Mouse (Mus musculus): ENCODE measurements around the gene Egfl8.

Gene Egfl8

GRCm38 (mm10) chr17:34596098-34596497 lies 19.7 kb downstream of the Egfl8 start:
- no peak for DNase-seq (ENCODE audit: low spot score)

- DNase-seq (ENCODE audit: low spot score) = no peak
These were observed 21.8 kb downstream of the Egfl8 start for GRCm38 (mm10) chr17:34593752-34594525.

DNA sequence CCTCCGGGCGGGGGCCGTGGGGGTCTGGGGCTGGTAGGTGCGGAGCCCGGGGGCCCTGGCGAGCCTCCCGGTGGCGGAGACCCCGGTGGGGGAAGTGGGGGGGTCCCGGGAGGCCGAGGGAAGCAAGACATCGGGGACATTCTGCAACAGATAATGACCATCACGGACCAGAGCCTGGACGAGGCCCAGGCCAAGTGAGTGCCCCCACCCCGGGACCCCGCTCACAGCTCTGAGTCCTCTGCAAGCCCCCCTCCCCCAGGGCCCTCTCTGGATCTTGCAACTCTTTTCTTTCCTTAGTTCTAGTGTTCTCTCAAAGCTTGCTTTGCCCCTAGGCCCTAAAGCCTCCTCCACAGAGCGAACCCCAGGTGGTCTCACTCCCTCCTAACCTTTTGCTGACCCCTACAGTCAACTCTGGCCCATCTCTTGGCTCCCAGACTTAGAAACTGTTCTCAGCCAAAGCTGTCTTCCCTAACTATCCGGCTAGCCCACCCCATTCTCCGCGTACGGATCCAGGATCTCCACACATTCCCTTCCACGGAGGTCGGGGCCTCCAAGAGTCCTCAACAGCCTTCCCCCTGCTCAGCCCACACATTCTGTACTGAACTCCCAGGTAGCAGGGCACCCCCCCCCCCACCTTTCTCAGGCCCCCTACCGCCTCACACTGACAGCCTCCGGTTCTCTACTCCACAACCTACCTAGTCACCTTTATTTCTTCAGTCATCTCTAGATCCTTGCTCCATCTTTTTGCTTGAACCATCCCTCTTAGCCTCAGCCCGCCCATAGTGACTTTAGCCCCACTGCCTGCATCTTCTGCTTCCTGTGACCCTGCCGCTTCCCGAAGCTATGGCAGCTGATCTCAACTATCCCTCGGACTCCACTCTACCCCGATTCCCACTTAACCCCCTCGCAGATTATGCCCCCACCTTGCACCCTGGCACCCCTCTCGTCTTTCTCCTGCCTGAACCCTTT lies 22.9 kb downstream of the Egfl8 start:
- DNase-seq (ENCODE audit: low spot score) = peak; percentile 47

- DNase-seq (ENCODE audit: low spot score) = peak; percentile 97
These were observed 23.8 kb downstream of the Egfl8 start for GRCm38 (mm10) chr17:34591994-34592375.

- DNase-seq (ENCODE audit: low spot score) = peak; percentile 43
These were observed 24.5 kb downstream of the Egfl8 start, which contains the start of gene Pbx2 for GRCm38 (mm10) chr17:34591029-34591993. TSS of gene Pbx2 (plus strand) at chr17:34591266.

DNA sequence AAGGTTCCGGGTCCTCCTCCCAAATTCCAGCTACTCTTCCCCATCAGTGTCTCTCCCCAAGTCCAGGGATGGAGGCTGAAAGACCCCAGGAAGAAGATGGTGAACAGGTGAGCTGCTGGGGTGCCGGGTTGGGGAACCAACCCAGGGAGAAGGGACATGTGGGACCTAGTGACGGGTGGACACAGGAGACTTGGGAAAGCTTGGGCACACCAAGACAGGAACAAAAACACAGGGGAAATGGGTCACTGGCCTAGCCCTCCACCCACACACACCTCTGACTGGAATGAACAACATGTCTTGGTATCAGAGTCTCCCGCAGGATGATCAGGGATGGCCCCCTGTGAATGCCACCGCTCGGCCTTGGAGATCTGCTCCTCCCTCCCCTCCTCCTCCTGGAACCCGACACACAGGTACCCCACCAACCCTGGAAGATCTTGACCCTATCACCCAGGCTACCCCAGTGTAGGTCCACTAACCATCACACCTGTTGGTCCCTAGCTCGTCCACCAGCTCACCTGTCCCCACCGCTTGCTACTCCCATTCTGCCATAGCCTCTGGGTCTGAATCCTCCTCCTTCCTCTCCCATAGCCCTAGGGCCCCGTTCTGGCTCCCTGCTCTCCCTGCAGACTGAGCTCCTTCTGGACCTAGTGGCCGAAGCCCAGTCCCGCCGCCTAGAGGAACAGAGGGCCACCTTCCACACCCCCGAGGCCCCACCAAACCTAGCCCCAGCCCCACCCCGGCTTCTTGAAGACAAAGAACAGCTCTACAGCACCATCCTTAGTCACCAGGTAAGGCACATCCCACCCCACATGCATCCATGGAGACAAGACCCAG lies 25.4 kb downstream of the Egfl8 start:
- no peak for DNase-seq (ENCODE audit: low spot score)

DNA sequence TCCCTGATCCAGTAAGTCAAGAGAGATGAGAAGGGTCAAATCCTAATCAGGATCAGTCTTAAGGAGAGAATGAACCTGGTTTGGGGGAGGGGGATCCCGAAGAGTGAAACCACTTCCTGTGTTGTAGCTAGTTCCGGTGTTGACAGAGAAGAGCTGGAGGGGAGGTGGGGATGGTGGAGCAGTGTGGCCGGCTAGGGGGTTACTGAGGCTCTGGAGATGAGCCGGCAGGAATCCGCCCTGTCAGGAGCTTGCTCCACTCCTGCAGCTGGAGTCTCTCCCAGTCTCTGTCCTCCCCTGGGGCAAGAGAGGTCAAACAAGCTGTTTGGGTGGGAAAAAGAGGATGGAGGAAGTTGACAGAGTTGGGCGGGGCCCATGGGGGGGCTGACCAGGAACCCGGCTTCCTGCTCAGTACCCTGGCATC lies 26.1 kb downstream of the Egfl8 start, which contains the start of gene Gpsm3:
TSS of gene Gpsm3 (plus strand) at position 126 of the 421 bp plus-strand sequence.
- DNase-seq (ENCODE audit: low spot score) = peak; percentile 51

- DNase-seq (ENCODE audit: low spot score) = no peak
These were observed 26.6 kb downstream of the Egfl8 start for GRCm38 (mm10) chr17:34589206-34589605.

GRCm38 (mm10) chr17:34588767-34589166 lies 27.0 kb downstream of the Egfl8 start:
- no peak for DNase-seq (ENCODE audit: low spot score)

DNA sequence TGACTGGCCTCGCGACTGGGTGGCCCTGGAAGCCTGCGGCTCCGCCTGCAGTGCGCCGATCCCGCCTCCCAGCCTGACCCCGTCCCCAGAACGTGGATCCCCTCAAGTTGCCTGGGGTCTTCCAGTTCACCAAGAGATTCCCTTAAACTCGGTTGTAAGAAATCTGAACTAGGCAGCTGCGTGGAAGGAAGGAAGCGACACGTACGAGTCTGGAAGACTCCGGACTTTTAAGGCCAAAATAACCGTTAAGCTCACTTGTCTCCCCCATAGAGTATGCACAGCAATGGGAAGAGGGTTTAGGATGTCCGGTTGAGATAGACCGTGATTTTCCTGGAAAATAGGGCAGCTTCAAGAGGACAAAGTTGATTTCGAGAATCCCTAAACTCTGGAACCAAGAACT lies 28.0 kb downstream of the Egfl8 start:
- DNase-seq (ENCODE audit: low spot score) = no peak

- peak; percentile 96 for DNase-seq (ENCODE audit: low spot score)
These were observed 28.4 kb downstream of the Egfl8 start for GRCm38 (mm10) chr17:34587423-34587811.

- DNase-seq (ENCODE audit: low spot score) = peak; percentile 95
These were observed 28.9 kb downstream of the Egfl8 start for GRCm38 (mm10) chr17:34586796-34587422.

DNA sequence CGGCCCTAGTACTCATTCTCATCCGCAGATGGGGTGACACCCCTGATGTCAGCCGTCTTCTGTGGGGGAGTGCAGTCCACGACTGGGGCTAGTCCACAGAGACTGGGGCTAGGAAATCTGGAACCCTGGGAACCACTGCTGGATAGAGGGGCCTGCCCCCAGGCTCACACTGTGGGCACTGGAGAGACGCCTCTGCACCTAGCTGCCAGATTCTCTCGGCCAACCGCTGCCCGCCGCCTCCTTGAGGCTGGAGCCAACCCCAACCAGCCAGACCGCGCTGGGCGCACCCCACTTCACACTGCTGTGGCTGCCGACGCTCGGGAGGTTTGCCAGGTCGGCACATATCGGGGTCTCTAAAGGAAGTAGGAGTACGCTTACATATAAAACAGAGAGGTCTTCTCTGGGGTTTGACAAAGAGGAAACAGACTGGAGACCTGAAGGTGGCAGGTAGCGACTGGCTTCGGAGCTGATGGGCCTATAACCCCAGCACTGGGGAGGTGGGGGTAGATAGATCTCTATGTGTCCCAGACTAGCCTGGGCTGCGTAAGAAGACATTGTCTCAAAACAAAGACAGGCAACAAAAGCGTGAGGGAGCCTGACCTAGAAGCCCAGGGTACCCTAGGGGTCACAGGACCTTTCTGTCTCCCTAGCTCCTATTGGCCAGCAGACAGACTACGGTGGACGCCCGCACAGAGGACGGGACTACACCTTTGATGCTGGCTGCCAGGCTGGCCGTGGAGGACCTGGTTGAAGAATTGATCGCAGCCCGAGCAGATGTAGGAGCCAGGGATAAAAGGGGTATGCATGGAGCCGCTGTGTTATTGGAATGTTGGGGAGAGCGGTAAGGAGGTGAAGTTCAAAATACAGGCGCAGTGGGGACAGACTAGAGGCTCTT lies 29.6 kb downstream of the Egfl8 start:
- DNase-seq (ENCODE audit: low spot score) = no peak

- DNase-seq (ENCODE audit: low spot score) = no peak
These were observed 30.6 kb downstream of the Egfl8 start for GRCm38 (mm10) chr17:34585121-34585520.

- DNase-seq (ENCODE audit: low spot score) = no peak
These were observed 32.0 kb downstream of the Egfl8 start for GRCm38 (mm10) chr17:34583819-34584218.

DNA sequence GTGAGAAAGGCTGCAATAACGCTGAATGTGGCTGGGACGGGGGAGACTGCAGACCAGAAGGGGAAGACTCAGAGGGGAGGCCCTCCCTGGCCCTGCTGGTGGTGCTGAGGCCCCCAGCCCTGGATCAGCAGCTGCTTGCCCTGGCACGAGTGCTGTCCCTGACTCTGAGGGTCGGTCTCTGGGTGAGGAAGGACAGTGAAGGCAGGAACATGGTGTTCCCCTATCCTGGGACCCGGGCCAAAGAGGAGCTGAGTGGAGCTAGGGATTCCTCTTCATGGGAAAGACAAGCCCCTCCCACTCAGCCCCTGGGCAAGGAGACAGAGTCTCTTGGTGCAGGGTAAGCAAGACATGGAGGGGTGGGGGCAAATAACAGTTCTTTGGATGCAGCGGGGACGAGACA lies 32.4 kb downstream of the Egfl8 start:
- no peak for DNase-seq (ENCODE audit: low spot score)

DNA sequence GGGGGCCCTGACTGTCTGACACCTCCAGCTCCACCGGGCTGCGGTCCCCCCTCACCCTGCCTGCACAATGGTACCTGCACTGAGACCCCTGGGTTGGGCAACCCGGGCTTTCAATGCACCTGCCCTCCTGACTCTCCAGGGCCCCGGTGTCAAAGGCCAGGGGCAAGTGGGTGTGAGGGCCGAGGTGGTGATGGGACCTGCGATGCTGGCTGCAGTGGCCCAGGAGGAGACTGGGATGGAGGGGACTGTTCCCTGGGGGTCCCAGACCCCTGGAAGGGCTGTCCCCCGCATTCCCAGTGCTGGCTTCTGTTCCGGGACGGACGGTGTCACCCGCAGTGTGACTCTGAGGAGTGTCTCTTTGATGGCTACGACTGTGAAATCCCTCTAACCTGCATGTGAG lies 33.2 kb downstream of the Egfl8 start:
- DNase-seq (ENCODE audit: low spot score) = no peak

GRCm38 (mm10) chr17:34578070-34578469 lies 37.7 kb downstream of the Egfl8 start:
- DNase-seq (ENCODE audit: low spot score) = no peak

GRCm38 (mm10) chr17:34576577-34576976 lies 39.2 kb downstream of the Egfl8 start:
- DNase-seq (ENCODE audit: low spot score) = no peak
